Mouse (Mus musculus): Measurements from ENCODE around the gene Tns1. TPM values are rescaled to one million over a fixed set of nuclear protein-coding genes. Genes with fewer than 3 reads are reported as not detected.

Gene Tns1
- polyA plus RNA-seq, 1 experiment from 2014 or later, result 8.2 TPM

DNA sequence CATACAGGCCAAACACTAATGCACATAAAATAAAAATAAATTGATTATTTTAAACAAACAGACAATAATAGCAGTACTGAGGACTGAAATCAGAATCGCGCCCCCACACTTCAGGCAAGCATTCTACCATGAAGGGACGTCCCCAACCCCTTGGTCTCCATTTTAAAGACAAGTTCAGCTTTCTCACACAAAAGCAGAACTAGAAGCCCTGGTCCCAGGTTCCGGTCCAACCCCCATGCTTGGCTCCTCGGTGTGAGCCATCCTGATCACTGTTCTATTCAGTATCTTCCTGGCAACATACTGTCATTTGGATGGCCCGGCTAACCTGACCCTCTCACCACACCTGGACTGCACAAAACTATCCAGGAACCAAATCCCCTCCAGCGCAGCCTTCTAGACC, 38.7 kb downstream of the Tns1 start:
- Histone ChIP-seq H3K27ac (ENCODE audit: low read length) (no peak overlapping the region), H3K9me3 (replicated peaks; ENCODE audit: control insufficient read depth, low read length, poor library complexity, severe bottlenecking) (no peaks in the 10 kb centered on the region), H3K9ac (ENCODE audit: low read depth, low read length) (no peak overlapping the region), H3K4me1 (ENCODE audit: control insufficient read depth, insufficient read depth, low read length) (no peaks in the 10 kb centered on the region), H3K4me3 (ENCODE audit: low read depth, low read length) (no peak overlapping the region), H3K27me3 (ENCODE audit: control insufficient read depth, insufficient read depth, low read depth, low read length) (no peaks in the 10 kb centered on the region), H3K4me2 (ENCODE audit: low read length) (no peak overlapping the region), H3K36me3 (ENCODE audit: control insufficient read depth, insufficient read depth, low read length) (no peaks in the 10 kb centered on the region)
- ATAC-seq, result no peak
- 88% methylated on average over 7 of the region's 7 CpGs for WGBS

DNA sequence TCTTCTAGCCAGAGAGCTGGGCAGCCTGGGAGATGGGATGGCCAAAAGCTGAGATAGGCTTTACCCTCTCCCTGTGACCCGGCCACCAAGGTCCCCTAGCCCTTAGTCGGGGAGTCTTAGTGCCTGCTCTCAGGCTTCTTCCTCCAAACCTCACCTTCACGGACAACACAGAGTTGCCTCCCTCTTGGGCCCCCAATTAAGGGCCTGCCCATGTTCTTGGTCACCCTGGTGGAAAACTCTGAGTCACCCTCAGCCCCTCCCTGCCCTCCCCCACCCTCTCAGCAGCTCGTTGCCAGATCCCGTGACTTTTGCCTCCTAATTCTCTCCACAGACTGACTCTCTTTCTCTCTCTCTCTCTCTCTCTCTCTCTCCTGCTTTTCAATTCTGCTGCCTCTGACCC, 39.5 kb downstream of the Tns1 start:
- Histone ChIP-seq H3K9me3 (replicated peaks; ENCODE audit: control insufficient read depth, low read length, poor library complexity, severe bottlenecking) (no peaks in the 10 kb centered on the region), H3K27ac (ENCODE audit: low read length) (no peak overlapping the region), H3K9ac (ENCODE audit: low read depth, low read length) (no peak overlapping the region), H3K27me3 (ENCODE audit: control insufficient read depth, insufficient read depth, low read depth, low read length) (no peaks in the 10 kb centered on the region), H3K4me3 (ENCODE audit: low read depth, low read length) (no peak overlapping the region), H3K4me1 (ENCODE audit: control insufficient read depth, insufficient read depth, low read length) (no peaks in the 10 kb centered on the region), H3K36me3 (ENCODE audit: control insufficient read depth, insufficient read depth, low read length) (no peaks in the 10 kb centered on the region), H3K4me2 (ENCODE audit: low read length) (no peak overlapping the region)
- ATAC-seq, result no peak
- 45% methylated on average over 5 of the region's 5 CpGs for WGBS

DNA sequence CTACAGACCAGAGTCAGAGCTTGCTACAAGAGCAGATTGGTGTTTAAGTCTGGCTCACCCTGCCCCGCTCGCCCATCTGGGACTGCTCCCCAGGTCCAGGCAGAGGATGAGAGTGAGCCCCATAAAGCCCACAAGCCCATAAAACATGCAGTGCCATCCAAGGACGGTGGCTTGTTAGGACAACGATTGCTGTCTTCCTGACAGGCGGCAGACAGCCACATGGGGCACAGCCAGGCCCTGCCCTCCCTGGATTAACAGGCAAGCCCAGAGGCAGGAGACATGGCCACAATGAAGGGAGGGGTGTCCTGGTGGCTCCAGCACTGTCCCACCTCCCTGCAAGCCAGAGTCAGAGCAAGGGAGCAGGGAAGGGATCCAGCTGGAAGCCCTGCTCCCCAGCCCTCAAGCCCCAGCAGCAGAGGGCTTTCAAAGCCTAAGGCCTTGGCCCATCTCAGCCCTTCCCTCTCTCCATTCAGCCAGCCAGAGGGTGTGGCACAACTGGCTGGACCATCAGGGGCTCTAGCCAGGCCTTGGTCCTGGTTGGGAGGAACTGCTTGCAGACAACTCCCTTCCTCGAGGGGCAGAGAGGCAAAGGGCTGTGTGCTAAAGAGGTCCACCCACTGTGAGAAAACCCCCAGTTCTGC, 40.1 kb downstream of the Tns1 start:
- no peaks in the 10 kb centered on the region for H3K27me3 ChIP-seq (ENCODE audit: control insufficient read depth, insufficient read depth, low read depth, low read length)
- 60% methylated on average over 6 of the region's 6 CpGs for WGBS
- no peak for ATAC-seq

DNA sequence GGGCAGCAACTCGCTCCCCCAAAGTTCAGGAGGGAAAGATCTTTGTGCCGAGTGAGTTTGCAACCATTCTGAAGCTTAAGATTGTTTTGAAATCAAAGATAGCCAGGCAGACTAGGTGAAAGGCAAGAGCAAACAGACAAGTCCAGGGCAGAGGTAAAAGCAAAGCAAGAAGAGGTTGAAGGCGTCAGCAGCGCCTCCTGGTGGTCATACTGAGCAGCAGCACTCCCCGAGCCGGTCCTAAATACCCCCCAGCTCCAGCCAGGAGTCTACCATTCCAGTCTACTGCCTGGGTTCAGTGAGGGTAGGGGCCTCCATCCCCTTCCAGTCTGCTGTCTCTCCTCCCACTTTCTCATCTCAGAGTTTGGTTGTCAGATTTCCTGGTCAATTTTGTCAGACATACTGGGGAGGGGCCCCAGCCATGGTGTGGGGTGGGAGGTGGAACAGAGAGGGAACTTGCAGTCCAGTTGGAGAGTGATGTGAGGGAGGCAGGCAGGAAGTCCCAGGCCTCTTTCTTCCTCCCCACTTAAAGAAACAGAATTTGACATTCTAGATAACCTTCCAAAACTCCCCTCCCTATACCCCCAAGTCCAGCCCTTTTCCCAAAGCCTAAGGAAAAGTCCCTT, 41.3 kb downstream of the Tns1 start:
- no peaks in the 10 kb centered on the region for H3K4me1 ChIP-seq (ENCODE audit: control insufficient read depth, insufficient read depth, low read length)
- H3K4me3 ChIP-seq (ENCODE audit: low read depth, low read length), result no peak overlapping the region
- no peak for ATAC-seq
- H3K9ac ChIP-seq (ENCODE audit: low read depth, low read length), result no peak overlapping the region
- no peak overlapping the region for H3K4me2 ChIP-seq (ENCODE audit: low read length)
- H3K9me3 ChIP-seq (replicated peaks; ENCODE audit: control insufficient read depth, low read length, poor library complexity, severe bottlenecking), result no peaks in the 10 kb centered on the region
- no peak overlapping the region for H3K27ac ChIP-seq (ENCODE audit: low read length)
- 15% methylated on average over 6 of the region's 6 CpGs for WGBS
- H3K27me3 ChIP-seq (ENCODE audit: control insufficient read depth, insufficient read depth, low read depth, low read length), result no peaks in the 10 kb centered on the region
- no peaks in the 10 kb centered on the region for H3K36me3 ChIP-seq (ENCODE audit: control insufficient read depth, insufficient read depth, low read length)

More for the DNA sequence above, 40.1 kb downstream of the Tns1 start:
- Histone ChIP-seq H3K9me3 (replicated peaks; ENCODE audit: control insufficient read depth, low read length, poor library complexity, severe bottlenecking) (no peaks in the 10 kb centered on the region), H3K4me2 (ENCODE audit: low read length) (no peak overlapping the region), H3K4me1 (ENCODE audit: control insufficient read depth, insufficient read depth, low read length) (no peaks in the 10 kb centered on the region), H3K9ac (ENCODE audit: low read depth, low read length) (no peak overlapping the region), H3K27ac (ENCODE audit: low read length) (no peak overlapping the region), H3K36me3 (ENCODE audit: control insufficient read depth, insufficient read depth, low read length) (no peaks in the 10 kb centered on the region), H3K4me3 (ENCODE audit: low read depth, low read length) (no peak overlapping the region)

DNA sequence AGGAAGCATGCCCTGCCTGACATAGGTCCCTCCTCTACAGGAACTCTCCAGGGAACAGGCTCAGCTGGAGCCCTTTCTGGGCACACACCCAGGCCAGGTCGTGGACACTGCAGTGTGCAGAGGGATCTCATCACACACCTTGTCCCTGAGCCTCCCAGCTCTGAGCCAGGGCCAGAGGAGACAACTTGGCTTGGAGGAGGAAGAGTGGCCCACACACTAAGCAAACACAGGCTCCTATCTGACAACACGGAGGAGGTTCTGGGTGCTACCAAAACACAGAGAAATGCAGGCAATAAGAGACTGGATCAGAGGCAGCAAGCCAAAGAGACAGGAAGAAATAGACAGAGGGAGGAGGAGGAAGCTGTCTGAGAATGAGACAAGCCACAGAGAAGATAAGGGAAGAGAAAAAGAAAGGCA, 42.7 kb downstream of the Tns1 start:
- no peak overlapping the region for H3K9ac ChIP-seq (ENCODE audit: low read depth, low read length)
- ATAC-seq, result no peak
- H3K4me1 ChIP-seq (ENCODE audit: control insufficient read depth, insufficient read depth, low read length), result no peaks in the 10 kb centered on the region
- H3K4me3 ChIP-seq (ENCODE audit: low read depth, low read length), result no peak overlapping the region
- no peaks in the 10 kb centered on the region for H3K9me3 ChIP-seq (replicated peaks; ENCODE audit: control insufficient read depth, low read length, poor library complexity, severe bottlenecking)
- no peak overlapping the region for H3K27ac ChIP-seq (ENCODE audit: low read length)
- no peaks in the 10 kb centered on the region for H3K36me3 ChIP-seq (ENCODE audit: control insufficient read depth, insufficient read depth, low read length)
- no peak overlapping the region for H3K4me2 ChIP-seq (ENCODE audit: low read length)
- 39% methylated on average over 2 of the region's 2 CpGs for WGBS
- no peaks in the 10 kb centered on the region for H3K27me3 ChIP-seq (ENCODE audit: control insufficient read depth, insufficient read depth, low read depth, low read length)

DNA sequence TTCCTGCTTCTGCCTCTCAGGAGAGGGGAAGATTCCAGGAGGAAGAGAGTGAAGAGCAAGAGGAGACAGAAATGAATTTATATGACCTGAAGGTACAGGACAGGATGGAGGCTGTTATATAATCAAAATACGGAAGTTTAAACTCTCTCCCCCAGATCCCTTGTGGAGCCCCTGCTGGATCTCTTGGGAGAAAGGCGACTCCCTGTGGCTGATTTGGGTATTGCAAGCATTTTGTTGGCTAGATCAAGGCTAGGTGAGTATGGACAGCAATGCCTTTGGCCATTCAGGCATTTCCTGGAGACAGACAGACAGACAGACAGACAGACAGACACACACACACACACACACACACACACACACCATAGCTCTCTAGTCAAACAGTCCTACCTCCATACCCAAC, 46.9 kb downstream of the Tns1 start:
- Histone ChIP-seq H3K4me2 (ENCODE audit: low read length) (no peak overlapping the region), H3K4me3 (ENCODE audit: low read depth, low read length) (no peak overlapping the region), H3K4me1 (ENCODE audit: control insufficient read depth, insufficient read depth, low read length) (no peaks in the 10 kb centered on the region), H3K9me3 (replicated peaks; ENCODE audit: control insufficient read depth, low read length, poor library complexity, severe bottlenecking) (no peaks in the 10 kb centered on the region), H3K27ac (ENCODE audit: low read length) (no peak overlapping the region), H3K36me3 (ENCODE audit: control insufficient read depth, insufficient read depth, low read length) (no peaks in the 10 kb centered on the region), H3K27me3 (ENCODE audit: control insufficient read depth, insufficient read depth, low read depth, low read length) (no peaks in the 10 kb centered on the region), H3K9ac (ENCODE audit: low read depth, low read length) (no peak overlapping the region)
- WGBS, result 10% methylated on average over 2 of the region's 2 CpGs
- no peak for ATAC-seq

DNA sequence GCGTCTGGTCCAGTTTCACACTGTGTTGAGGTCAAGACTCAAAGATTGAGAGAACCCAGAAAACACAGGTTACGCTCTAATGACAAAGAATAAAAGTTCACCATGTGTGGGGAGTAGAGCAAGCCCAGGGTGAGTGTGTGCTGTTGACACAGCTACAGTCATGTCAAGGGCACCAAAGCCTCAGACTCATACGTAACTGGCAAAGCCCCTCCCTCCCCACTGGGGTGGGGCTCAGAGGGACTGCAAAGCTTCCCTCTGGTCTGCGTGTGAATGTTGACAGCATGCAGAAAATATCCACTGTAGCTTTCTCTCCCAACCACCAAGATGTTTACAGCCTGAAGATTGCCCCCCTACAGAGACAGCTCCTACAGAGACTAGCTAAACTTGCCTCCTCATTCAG, 48.0 kb downstream of the Tns1 start:
- WGBS, result 78% methylated on average over 4 of the region's 4 CpGs
- no peaks in the 10 kb centered on the region for H3K36me3 ChIP-seq (ENCODE audit: control insufficient read depth, insufficient read depth, low read length)
- no peak for ATAC-seq

DNA sequence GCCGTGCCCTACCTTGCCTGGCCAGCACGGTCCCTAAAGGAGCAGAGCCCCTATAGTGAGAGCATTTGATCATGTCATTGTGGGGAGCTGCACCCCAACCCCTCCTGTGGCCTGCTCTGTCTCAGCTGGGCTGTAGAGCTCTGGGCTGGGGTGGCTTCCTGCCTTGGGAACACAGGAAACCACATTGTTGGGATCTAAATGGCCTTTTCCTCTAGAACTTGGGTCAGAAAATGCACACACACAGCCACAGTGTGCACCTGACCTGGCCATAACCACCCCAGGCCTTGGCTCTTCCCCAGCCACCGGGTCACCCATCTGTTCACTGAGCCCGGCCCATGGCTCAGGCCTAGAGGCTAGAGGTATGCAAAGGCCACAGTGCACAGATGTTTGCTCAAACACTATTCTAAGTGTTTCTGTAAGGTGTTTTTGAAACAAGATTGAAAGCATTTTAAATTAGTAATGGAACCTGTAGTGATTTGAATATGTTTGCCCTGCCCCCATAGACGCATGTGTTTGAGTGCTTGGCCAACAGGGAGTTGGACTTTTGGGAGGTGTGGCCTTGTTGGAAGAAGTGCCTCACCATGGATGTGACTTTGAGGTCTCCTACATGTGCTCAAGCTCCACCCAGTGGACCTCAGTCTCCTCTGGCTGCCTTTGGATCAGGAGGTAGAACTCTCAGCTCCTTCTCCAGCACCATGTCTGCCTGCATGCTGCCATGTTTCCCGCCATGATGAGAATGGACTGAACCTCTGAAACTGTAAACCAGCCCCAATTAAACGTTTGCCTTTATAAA, 49.4 kb downstream of the Tns1 start:
- Histone ChIP-seq H3K4me1 (ENCODE audit: control insufficient read depth, insufficient read depth, low read length) (no peaks in the 10 kb centered on the region), H3K9ac (ENCODE audit: low read depth, low read length) (no peak overlapping the region), H3K36me3 (ENCODE audit: control insufficient read depth, insufficient read depth, low read length) (no peaks in the 10 kb centered on the region), H3K4me3 (ENCODE audit: low read depth, low read length) (no peak overlapping the region), H3K9me3 (replicated peaks; ENCODE audit: control insufficient read depth, low read length, poor library complexity, severe bottlenecking) (no peaks in the 10 kb centered on the region), H3K4me2 (ENCODE audit: low read length) (no peak overlapping the region), H3K27me3 (ENCODE audit: control insufficient read depth, insufficient read depth, low read depth, low read length) (no peaks in the 10 kb centered on the region), H3K27ac (ENCODE audit: low read length) (no peak overlapping the region)
- 85% methylated on average over 7 of the region's 7 CpGs for WGBS
- ATAC-seq, result no peak

More for the DNA sequence above, 48.0 kb downstream of the Tns1 start:
- Histone ChIP-seq H3K4me2 (ENCODE audit: low read length) (no peak overlapping the region), H3K9ac (ENCODE audit: low read depth, low read length) (no peak overlapping the region), H3K4me3 (ENCODE audit: low read depth, low read length) (no peak overlapping the region), H3K27me3 (ENCODE audit: control insufficient read depth, insufficient read depth, low read depth, low read length) (no peaks in the 10 kb centered on the region), H3K9me3 (replicated peaks; ENCODE audit: control insufficient read depth, low read length, poor library complexity, severe bottlenecking) (no peaks in the 10 kb centered on the region), H3K27ac (ENCODE audit: low read length) (no peak overlapping the region), H3K4me1 (ENCODE audit: control insufficient read depth, insufficient read depth, low read length) (no peaks in the 10 kb centered on the region)

DNA sequence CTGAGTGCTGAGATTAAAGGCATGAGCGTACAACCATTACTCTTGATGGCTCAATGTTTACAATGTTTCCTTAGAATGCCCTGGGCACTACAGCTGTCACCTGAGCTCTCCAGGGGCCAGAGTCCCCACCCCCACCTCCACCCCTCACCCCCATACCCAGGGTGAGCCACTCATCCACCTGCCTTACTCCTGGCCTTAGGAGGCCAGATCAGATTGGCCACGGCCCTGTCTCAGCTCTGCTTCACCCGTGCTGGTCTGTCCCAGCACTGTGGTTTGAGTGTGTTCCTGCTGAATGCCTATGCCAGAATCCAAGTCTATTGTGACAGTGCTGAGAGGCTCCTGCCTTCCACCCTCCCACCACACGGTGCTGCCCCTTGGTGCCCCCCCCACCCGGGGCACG, 50.5 kb downstream of the Tns1 start:
- Histone ChIP-seq H3K36me3 (ENCODE audit: control insufficient read depth, insufficient read depth, low read length) (no peaks in the 10 kb centered on the region), H3K4me2 (ENCODE audit: low read length) (no peak overlapping the region), H3K27me3 (ENCODE audit: control insufficient read depth, insufficient read depth, low read depth, low read length) (0 out of 2 replicates have a peak, but pooled peaks cover under 1% of the 10 kb centered on the region), H3K9me3 (replicated peaks; ENCODE audit: control insufficient read depth, low read length, poor library complexity, severe bottlenecking) (no peaks in the 10 kb centered on the region), H3K4me3 (ENCODE audit: low read depth, low read length) (no peak overlapping the region), H3K27ac (ENCODE audit: low read length) (no peak overlapping the region), H3K9ac (ENCODE audit: low read depth, low read length) (no peak overlapping the region), H3K4me1 (ENCODE audit: control insufficient read depth, insufficient read depth, low read length) (peaks cover under 1% of the 10 kb centered on the region)
- 82% methylated on average over 6 of the region's 6 CpGs for WGBS
- ATAC-seq, result no peak
